Mouse (Mus musculus) neural tube, embryonic 15.5 days (tissue): ENCODE measurements around the gene Zpbp. TPM values are rescaled to one million over a fixed set of nuclear protein-coding genes. Genes with fewer than 3 reads are reported as not detected.

Experiments
- ATAC-seq: fragments of 200-750 bp; cut with Nextera tagmentation; 2 replicates; pipeline ENCODE4 v1.8.0; 2017; ENCODE audit warnings: mild to moderate bottlenecking, moderate TSS enrichment, moderate library complexity; ENCODE audit not compliant: low FRiP score
- H3K27ac ChIP-seq: fragments of 300-500 bp; sonication (generic); replicated peaks from 2 replicates; pipeline ENCODE4 v1.5.1; 2015; ENCODE audit warnings: mild to moderate bottlenecking, inconsistent platforms
- H3K27me3 ChIP-seq: fragments of 300-500 bp; sonication (generic); replicated peaks from 2 replicates; pipeline ENCODE4 v1.6.1; 2015; ENCODE audit warnings: inconsistent platforms
- H3K36me3 ChIP-seq: fragments of 300-500 bp; sonication (generic); 2 replicates; pipeline ENCODE4 v1.6.1; 2015; ENCODE audit warnings: inconsistent platforms
- H3K4me1 ChIP-seq: fragments of 300-500 bp; sonication (generic); 2 replicates; pipeline ENCODE4 v1.6.1; 2015; ENCODE audit warnings: inconsistent platforms
- H3K4me2 ChIP-seq: fragments of 300-500 bp; sonication (generic); 2 replicates; pipeline ENCODE4 v1.6.1; 2015; ENCODE audit warnings: inconsistent platforms, mild to moderate bottlenecking, moderate library complexity
- H3K4me3 ChIP-seq: fragments of 300-500 bp; sonication (generic); replicated peaks from 2 replicates; pipeline ENCODE4 v1.5.1; 2015; ENCODE audit warnings: mild to moderate bottlenecking, inconsistent platforms
- H3K9ac ChIP-seq: fragments of 300-500 bp; sonication (generic); replicated peaks from 2 replicates; pipeline ENCODE4 v1.6.1; 2015; ENCODE audit warnings: mild to moderate bottlenecking, inconsistent platforms
- H3K9me3 ChIP-seq: fragments of 300-500 bp; sonication (generic); replicated peaks from 2 replicates; pipeline ENCODE4 v1.6.1; 2016; ENCODE audit warnings: inconsistent platforms
- WGBS: fragments of 180-500 bp; shearing (Covaris S2); methylation state at CpG from one replicate; pipeline ENCODE4 v1.1.7; 2015; ENCODE audit warnings: mixed read lengths; 5-methylcytosine and 5-hydroxymethylcytosine counted together
- polyA plus RNA-seq: library from polyadenylated mRNA; unstranded; fragments of >200 nt; fragmentation: Nextera tagmentation; extraction: Ambion mirVana; gene quantifications from 2 replicates; pipeline ENCODE4 v1.2.1, GENCODE M21; 2015

Gene Zpbp
- 1.4 and 1.5 TPM in 2 replicates for polyA plus RNA-seq

DNA sequence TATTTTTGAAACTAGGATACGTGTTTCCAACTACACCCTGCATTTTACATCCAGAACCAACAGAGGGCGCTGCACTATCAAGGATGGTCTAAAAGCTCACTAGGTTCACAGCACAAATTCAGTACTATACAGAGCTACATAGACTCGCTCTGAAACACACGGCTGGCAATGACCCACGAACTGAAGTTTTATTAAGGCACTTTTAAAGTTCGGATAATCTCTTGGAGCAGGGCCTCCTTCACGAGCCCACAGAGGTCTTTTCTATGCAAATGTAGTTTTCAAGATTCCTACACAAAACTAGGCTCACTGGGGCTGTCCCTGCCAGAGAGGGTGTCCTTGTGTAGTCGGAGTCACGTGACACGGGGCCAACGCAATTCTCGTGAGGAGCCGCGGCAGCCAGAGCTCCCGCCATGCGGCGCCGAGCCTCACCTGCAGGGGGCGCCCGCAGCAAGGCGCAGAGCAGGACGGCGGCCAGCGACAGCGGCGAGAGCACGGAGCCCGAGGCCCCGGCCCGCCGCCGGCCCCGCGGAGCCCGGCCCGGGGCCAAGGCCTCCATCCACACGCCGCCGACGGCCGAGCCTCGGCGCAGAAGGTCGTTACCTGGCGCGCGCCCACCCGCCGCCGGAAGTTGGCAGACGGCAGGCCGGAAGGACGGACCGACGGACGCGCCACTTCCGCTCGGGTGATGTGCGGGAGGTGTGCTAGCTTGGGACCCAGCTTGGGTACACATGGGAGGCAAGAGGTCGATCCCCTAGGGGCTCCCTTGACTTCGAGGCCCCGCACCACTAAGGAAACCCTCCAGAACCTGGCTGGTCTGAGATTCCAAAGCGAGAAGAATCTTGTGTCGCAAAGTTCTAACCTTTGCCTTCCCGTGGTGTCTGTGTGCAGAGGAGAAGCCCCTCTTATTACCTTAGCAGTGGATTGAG is at the start of gene Zpbp, which contains the start of gene Spata48:
TSS of gene Zpbp (minus strand) at position 774 of the 926 bp plus-strand sequence.
TSS of gene Spata48 (plus strand) at position 460 of the 926 bp plus-strand sequence.
- Histone ChIP-seq H3K36me3 (no peaks in the 10 kb centered on the region), H3K4me2 (peak within 1 kb of the TSS; percentile 84), H3K4me3 (peak within 1 kb of the TSS; percentile 62), H3K9me3 (no peaks in the 10 kb centered on the region), H3K4me1 (peaks cover 7% of the 10 kb centered on the region), H3K9ac (peak within 1 kb of the TSS; percentile 59), H3K27me3 (no peaks in the 10 kb centered on the region), H3K27ac (peak within 1 kb of the TSS; percentile 83)
- 3% methylated on average over 66 of the region's 66 CpGs for WGBS
- ATAC-seq = peak; percentile 97

DNA sequence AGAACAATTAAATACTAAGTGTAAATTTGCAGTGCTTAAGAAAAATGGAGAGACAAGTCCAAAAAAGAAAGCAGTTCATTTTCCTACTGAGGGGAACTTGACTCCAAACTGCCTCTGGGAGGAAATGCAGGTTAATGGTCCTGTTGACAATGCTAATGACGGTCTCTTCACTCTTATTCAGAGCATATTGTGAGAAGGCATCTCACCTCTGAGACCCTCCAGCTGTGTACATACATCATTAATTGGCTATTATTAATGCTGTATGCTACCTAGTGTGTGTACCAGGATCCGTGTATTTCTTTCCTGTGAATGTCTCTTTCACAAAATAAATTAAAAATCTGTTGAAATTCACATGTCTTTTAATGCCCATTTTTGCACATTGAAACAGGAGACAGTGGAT is 47.2 kb upstream of the Zpbp start:
- Histone ChIP-seq H3K9ac (no peak overlapping the region), H3K4me3 (no peak overlapping the region), H3K27me3 (no peaks in the 10 kb centered on the region), H3K9me3 (no peaks in the 10 kb centered on the region), H3K36me3 (no peaks in the 10 kb centered on the region), H3K27ac (no peak overlapping the region), H3K4me2 (no peak overlapping the region), H3K4me1 (no peaks in the 10 kb centered on the region)
- WGBS = 43% methylated on average over 2 of the region's 2 CpGs
- ATAC-seq = no peak

GRCm38 (mm10) chr11:11506187-11506586 is 44.0 kb upstream of the Zpbp start:
- H3K4me3 ChIP-seq = no peak overlapping the region
- 81% methylated on average over 2 of the region's 2 CpGs for WGBS
- H3K36me3 ChIP-seq = no peaks in the 10 kb centered on the region
- no peak overlapping the region for H3K27ac ChIP-seq
- no peaks in the 10 kb centered on the region for H3K27me3 ChIP-seq
- H3K4me2 ChIP-seq = no peak overlapping the region
- H3K9me3 ChIP-seq = no peaks in the 10 kb centered on the region
- ATAC-seq = no peak
- no peak overlapping the region for H3K9ac ChIP-seq
- H3K4me1 ChIP-seq = no peaks in the 10 kb centered on the region

GRCm38 (mm10) chr11:11499944-11500343 is 37.7 kb upstream of the Zpbp start:
- no peaks in the 10 kb centered on the region for H3K9me3 ChIP-seq
- H3K4me2 ChIP-seq = peak overlapping the region; percentile 23; the same call in 1 of the 2 replicates
- H3K9ac ChIP-seq = no peak overlapping the region
- ATAC-seq = no peak
- H3K36me3 ChIP-seq = no peaks in the 10 kb centered on the region
- H3K27ac ChIP-seq = no peak overlapping the region
- no peaks in the 10 kb centered on the region for H3K4me1 ChIP-seq
- H3K4me3 ChIP-seq = no peak overlapping the region
- 21% methylated on average over 10 of the region's 10 CpGs for WGBS
- no peaks in the 10 kb centered on the region for H3K27me3 ChIP-seq

DNA sequence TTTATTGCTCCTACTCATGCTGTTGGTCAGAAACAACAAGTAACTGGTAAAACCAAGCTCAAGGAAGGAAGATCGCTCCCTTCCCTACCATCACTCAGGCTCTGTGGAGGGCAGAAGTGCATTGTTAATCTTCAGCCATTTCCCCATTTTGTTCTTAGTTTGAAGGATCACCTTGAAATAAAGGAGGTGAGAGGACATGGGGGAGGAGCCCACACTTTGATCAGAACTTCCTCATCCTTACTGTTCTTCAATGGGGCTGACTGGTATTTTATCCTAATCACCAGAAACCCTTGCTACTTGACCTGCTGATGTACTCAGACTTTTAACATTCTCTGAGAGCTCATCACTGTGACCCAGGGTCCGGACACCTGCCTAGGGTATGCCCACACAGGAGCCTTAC is 33.5 kb upstream of the Zpbp start:
- Histone ChIP-seq H3K27me3 (no peaks in the 10 kb centered on the region), H3K27ac (no peak overlapping the region), H3K9ac (no peak overlapping the region), H3K4me2 (no peak overlapping the region), H3K36me3 (no peaks in the 10 kb centered on the region), H3K4me3 (no peak overlapping the region), H3K4me1 (no peaks in the 10 kb centered on the region), H3K9me3 (no peaks in the 10 kb centered on the region)
- ATAC-seq = no peak
- WGBS = 98% methylated on average over 2 of the region's 2 CpGs

DNA sequence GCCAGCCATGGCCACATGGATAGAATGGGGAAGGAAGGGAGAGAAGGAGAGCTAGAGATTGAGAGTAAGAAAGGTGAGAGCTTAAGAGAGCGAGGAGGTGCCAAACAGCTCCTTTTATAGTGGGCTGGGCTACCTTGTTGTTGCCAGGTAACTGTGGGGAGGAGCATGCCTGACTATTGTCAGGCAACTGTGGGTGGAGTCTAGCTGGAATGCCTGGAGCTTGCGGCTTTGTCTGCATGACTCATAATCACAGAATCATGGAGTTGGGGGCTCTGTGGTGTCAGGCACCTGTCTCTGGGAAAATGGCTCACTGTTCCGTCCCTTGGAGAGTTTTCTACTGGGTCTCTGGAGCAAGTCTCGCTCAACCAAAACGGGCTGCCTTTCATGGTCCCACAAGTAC is 29.8 kb upstream of the Zpbp start:
- Histone ChIP-seq H3K9ac (no peak overlapping the region), H3K4me3 (no peak overlapping the region), H3K9me3 (no peaks in the 10 kb centered on the region), H3K27ac (no peak overlapping the region), H3K36me3 (no peaks in the 10 kb centered on the region), H3K27me3 (no peaks in the 10 kb centered on the region), H3K4me2 (no peak overlapping the region), H3K4me1 (no peaks in the 10 kb centered on the region)
- ATAC-seq = no peak
- 63% methylated on average over 5 of the region's 5 CpGs for WGBS

GRCm38 (mm10) chr11:11484378-11484777 is 22.2 kb upstream of the Zpbp start:
- H3K9ac ChIP-seq = no peak overlapping the region
- WGBS = 56% methylated on average over 8 of the region's 8 CpGs
- H3K9me3 ChIP-seq = no peaks in the 10 kb centered on the region
- H3K27ac ChIP-seq = no peak overlapping the region
- no peak for ATAC-seq
- no peaks in the 10 kb centered on the region for H3K36me3 ChIP-seq
- no peak overlapping the region for H3K4me2 ChIP-seq
- no peak overlapping the region for H3K4me3 ChIP-seq
- no peaks in the 10 kb centered on the region for H3K27me3 ChIP-seq
- no peaks in the 10 kb centered on the region for H3K4me1 ChIP-seq

- H3K36me3 ChIP-seq = no peaks in the 10 kb centered on the region
- no peak overlapping the region for H3K4me2 ChIP-seq
- H3K27me3 ChIP-seq = 0 out of 2 replicates have a peak, but pooled peaks cover 4% of the 10 kb centered on the region
- no peak overlapping the region for H3K27ac ChIP-seq
- H3K4me1 ChIP-seq = no peaks in the 10 kb centered on the region
- H3K4me3 ChIP-seq = no peak overlapping the region
- no peak overlapping the region for H3K9ac ChIP-seq
- H3K9me3 ChIP-seq = no peaks in the 10 kb centered on the region
- no peak for ATAC-seq
These were observed 6.7 kb upstream of the Zpbp start for GRCm38 (mm10) chr11:11468924-11469323.

DNA sequence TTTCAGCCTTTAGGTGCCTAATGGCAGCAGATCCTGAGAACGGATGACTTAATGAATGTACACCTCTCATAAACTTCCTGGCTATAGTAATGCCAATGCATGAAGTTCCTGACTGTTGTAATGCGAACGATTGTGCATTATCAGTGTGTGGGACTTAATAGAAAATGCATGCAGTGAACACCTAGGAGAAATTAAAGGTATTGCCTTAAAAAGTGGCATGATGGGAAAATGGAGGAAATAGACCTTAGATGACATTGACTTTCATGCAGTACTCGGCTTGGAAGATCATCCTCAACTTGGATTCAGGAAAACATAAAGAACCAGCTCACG is 318 bp upstream of the Zpbp start:
- ATAC-seq = no peak; the same call in 1 of the 2 replicates
- Histone ChIP-seq H3K27ac (peak overlapping the region; percentile 83), H3K9ac (peak overlapping the region; percentile 59), H3K4me3 (peak overlapping the region; percentile 62), H3K4me1 (peaks cover 7% of the 10 kb centered on the region), H3K4me2 (peak overlapping the region; percentile 84), H3K36me3 (no peaks in the 10 kb centered on the region), H3K27me3 (0 out of 2 replicates have a peak, but pooled peaks cover 4% of the 10 kb centered on the region), H3K9me3 (no peaks in the 10 kb centered on the region)
- 80% methylated on average over 5 of the region's 5 CpGs for WGBS

DNA sequence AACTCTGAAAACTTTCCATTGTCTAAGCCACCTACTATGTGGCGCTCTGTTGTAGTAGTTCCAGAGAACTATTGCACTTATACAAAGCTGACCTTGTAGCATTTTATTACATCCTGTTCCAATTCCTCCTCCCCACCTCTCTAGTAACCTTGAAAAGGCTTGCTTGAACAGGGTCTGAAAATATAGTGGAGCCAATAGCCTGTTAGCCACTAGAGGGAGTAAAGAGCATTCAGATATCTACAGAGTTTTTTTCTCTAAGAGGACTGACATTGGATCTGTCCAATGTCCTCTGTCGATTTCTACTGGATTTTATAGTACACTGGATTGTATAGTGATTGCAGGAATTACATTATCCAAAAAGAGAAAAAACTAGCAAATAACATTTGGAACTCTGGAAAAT is 7.2 kb downstream of the Zpbp start:
- Histone ChIP-seq H3K4me2 (no peak overlapping the region), H3K27me3 (no peaks in the 10 kb centered on the region), H3K27ac (no peak overlapping the region), H3K9ac (no peak overlapping the region), H3K36me3 (no peaks in the 10 kb centered on the region), H3K4me1 (no peaks in the 10 kb centered on the region), H3K4me3 (no peak overlapping the region), H3K9me3 (no peaks in the 10 kb centered on the region)
- ATAC-seq = no peak
- WGBS = 36% methylated on average over 2 of the region's 2 CpGs

- H3K4me3 ChIP-seq = no peak overlapping the region
- H3K9ac ChIP-seq = no peak overlapping the region
- no peaks in the 10 kb centered on the region for H3K36me3 ChIP-seq
- ATAC-seq = no peak
- no peaks in the 10 kb centered on the region for H3K4me1 ChIP-seq
- 92% methylated on average over 2 of the region's 2 CpGs for WGBS
- no peaks in the 10 kb centered on the region for H3K9me3 ChIP-seq
- no peak overlapping the region for H3K27ac ChIP-seq
- H3K4me2 ChIP-seq = no peak overlapping the region
- H3K27me3 ChIP-seq = no peaks in the 10 kb centered on the region
These were observed 44.9 kb downstream of the Zpbp start for GRCm38 (mm10) chr11:11417356-11417755.

DNA sequence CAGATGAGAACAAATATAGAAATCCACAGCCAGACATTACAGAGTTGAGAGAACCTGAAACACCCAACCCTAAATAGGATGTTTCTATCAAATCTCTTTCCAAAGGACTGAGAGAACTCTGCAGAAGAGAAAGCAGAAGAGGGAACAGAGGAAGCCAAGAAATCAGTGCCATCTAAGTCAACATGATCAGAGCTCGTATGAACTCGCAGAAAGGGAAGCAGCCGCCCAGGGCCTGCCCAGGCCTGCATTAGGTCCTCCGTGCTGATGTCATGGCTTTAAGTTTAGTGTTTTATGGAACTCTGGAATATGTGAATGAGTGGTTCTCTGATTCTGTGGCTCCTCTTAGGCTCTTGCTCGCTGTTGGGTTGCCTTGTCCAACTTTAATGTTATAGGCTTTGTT is 48.0 kb downstream of the Zpbp start:
- H3K4me1 ChIP-seq = no peaks in the 10 kb centered on the region
- H3K4me2 ChIP-seq = no peak overlapping the region
- WGBS = 95% methylated on average over 5 of the region's 5 CpGs
- no peaks in the 10 kb centered on the region for H3K36me3 ChIP-seq
- H3K9ac ChIP-seq = no peak overlapping the region
- no peak for ATAC-seq
- H3K27ac ChIP-seq = no peak overlapping the region
- no peaks in the 10 kb centered on the region for H3K27me3 ChIP-seq
- no peaks in the 10 kb centered on the region for H3K9me3 ChIP-seq
- no peak overlapping the region for H3K4me3 ChIP-seq
